Mouse (Mus musculus) CH12.LX (cell line): ENCODE data around the gene Golph3. TPM values are rescaled to one million over a fixed set of nuclear protein-coding genes. Genes with fewer than 3 reads are reported as not detected.
A peak's percentile ranks its signal among the peaks of the same experiment; 100 is the strongest.

ENCODE experiments used
- DNase-seq: peaks from one replicate; pipeline ENCODE4 v3.0.0-alpha.2; 2013; ENCODE audit errors: extremely low read depth
- H3K27ac ChIP-seq: 2 replicates; pipeline ENCODE4 v1.5.1; 2012; ENCODE audit warnings: low read depth, mild to moderate bottlenecking, control low read depth, moderate library complexity; ENCODE audit not compliant: insufficient read depth
- H3K27me3 ChIP-seq: replicated peaks from 2 replicates; pipeline ENCODE3; 2012; ENCODE audit warnings: inconsistent platforms
- H3K36me3 ChIP-seq, 2 experiments: replicated peaks in 1 of 2; 2 replicates each; pipeline versions ENCODE3 to v1.6.1; 2012; ENCODE audit warnings: inconsistent platforms in 1 of 2, low read length in 1 of 2, mild to moderate bottlenecking in 1 of 2, mixed read lengths in 1 of 2, moderate library complexity in 1 of 2; ENCODE audit not compliant: control insufficient read depth in 1 of 2, insufficient read depth in 1 of 2
- H3K4me1 ChIP-seq, 2 experiments: 2 replicates each; pipeline ENCODE4 v1.6.1; 2012; ENCODE audit warnings: inconsistent platforms in 1 of 2, moderate library complexity in 1 of 2; ENCODE audit not compliant: insufficient read depth in 2 of 2, control insufficient read depth in 1 of 2
- H3K4me2 ChIP-seq: 2 replicates; pipeline ENCODE4 v1.6.1; 2012; ENCODE audit warnings: low read depth, mild to moderate bottlenecking, control low read depth; ENCODE audit not compliant: poor library complexity, insufficient read depth, severe bottlenecking
- H3K4me3 ChIP-seq, 3 experiments: fragments of 150-350 bp in 1 of 3; sonication (generic) in 1 of 3; replicated peaks in 1 of 3; 2 replicates each; pipeline versions ENCODE3 to v1.5.1; 2011 to 2012; ENCODE audit warnings: low read depth in 2 of 3, low read length in 2 of 3, mild to moderate bottlenecking in 2 of 3, moderate library complexity in 2 of 3, control low read depth in 1 of 3, improper control_type of control experiment in 1 of 3, inconsistent platforms in 1 of 3, mixed read lengths in 1 of 3; ENCODE audit not compliant: poor library complexity in 1 of 3
- H3K79me2 ChIP-seq: replicated peaks from 2 replicates; pipeline ENCODE4 v1.6.1; 2012; ENCODE audit warnings: mild to moderate bottlenecking, moderate library complexity; ENCODE audit not compliant: control insufficient read depth, poor library complexity, insufficient read depth, severe bottlenecking; ENCODE audit errors: extremely low read depth
- H3K9ac ChIP-seq: 2 replicates; pipeline ENCODE4 v1.6.1; 2012; ENCODE audit warnings: low read depth, mild to moderate bottlenecking, control low read depth, moderate library complexity; ENCODE audit not compliant: insufficient read depth
- H3K9me3 ChIP-seq: replicated peaks from 2 replicates; pipeline ENCODE3; 2012; ENCODE audit warnings: low read length, inconsistent platforms, mixed read lengths
- CTCF ChIP-seq, 2 experiments: IDR thresholded peaks in 1 of 2; conservative IDR thresholded peaks in 1 of 2; 2 replicates each; pipeline ENCODE4 v1.5.1; 2011 to 2012; ENCODE audit warnings: low read depth in 2 of 2, low read length in 2 of 2, improper control_type of control experiment in 1 of 2, inconsistent platforms in 1 of 2, mild to moderate bottlenecking in 1 of 2, moderate library complexity in 1 of 2
- ELF1 ChIP-seq: IDR thresholded peaks from 2 replicates; pipeline ENCODE4 v1.6.1; 2014; ENCODE audit warnings: low read depth, mild to moderate bottlenecking, inconsistent platforms, low read length, improper control_type of control experiment
- EP300 ChIP-seq: IDR thresholded peaks from 2 replicates; pipeline ENCODE4 v1.6.1; 2011; ENCODE audit warnings: low read length, improper control_type of control experiment
- IRF4 ChIP-seq: IDR thresholded peaks from 2 replicates; pipeline ENCODE4 v1.6.1; 2014; ENCODE audit warnings: low read depth, mild to moderate bottlenecking, inconsistent platforms, low read length, improper control_type of control experiment
- JUN ChIP-seq: IDR thresholded peaks from 2 replicates; pipeline ENCODE4 v1.6.1; 2011; ENCODE audit warnings: low read depth, mild to moderate bottlenecking, low read length, improper control_type of control experiment, moderate library complexity; ENCODE audit not compliant: insufficient read depth
- JUND ChIP-seq: conservative IDR thresholded peaks from 2 replicates; pipeline ENCODE4 v1.6.1; 2011; ENCODE audit warnings: low read depth, low read length, improper control_type of control experiment
- MAFK ChIP-seq: IDR thresholded peaks from 2 replicates; pipeline ENCODE4 v1.6.1; 2011; ENCODE audit warnings: low read length, improper control_type of control experiment; ENCODE audit not compliant: insufficient replicate concordance
- RAD21 ChIP-seq: IDR thresholded peaks from 2 replicates; pipeline ENCODE4 v1.6.1; 2011; ENCODE audit warnings: low read depth, mild to moderate bottlenecking, low read length, improper control_type of control experiment, moderate library complexity
- RCOR1 ChIP-seq: conservative IDR thresholded peaks from 2 replicates; pipeline ENCODE4 v1.6.1; 2012; ENCODE audit warnings: low read depth, mild to moderate bottlenecking, inconsistent platforms, low read length, improper control_type of control experiment
- SMC3 ChIP-seq: IDR thresholded peaks from 2 replicates; pipeline ENCODE4 v1.6.1; 2011; ENCODE audit warnings: low read depth, low read length, improper control_type of control experiment
- USF1 ChIP-seq: IDR thresholded peaks from 2 replicates; pipeline ENCODE4 v1.6.1; 2014; ENCODE audit warnings: low read depth, mild to moderate bottlenecking, inconsistent platforms, low read length, improper control_type of control experiment
- USF2 ChIP-seq: conservative IDR thresholded peaks from 2 replicates; pipeline ENCODE4 v1.6.1; 2011; ENCODE audit warnings: low read depth, low read length, improper control_type of control experiment
- ZC3H11A ChIP-seq: IDR thresholded peaks from 2 replicates; pipeline ENCODE4 v1.6.1; 2012; ENCODE audit warnings: low read depth, mild to moderate bottlenecking, inconsistent platforms, low read length, improper control_type of control experiment
- dilution Hi-C: fragments of 300-500 bp; cut with MboI; formaldehyde crosslinking; loops from 2 replicates; pipeline ENCODE4 v1.14.3; 2020; ENCODE audit warnings: low sequenced_read_pairs; ENCODE audit not compliant: extremely low pct_unique_long_range_greater_than_20kb, extremely low pct_ligation_motif_present
- in situ Hi-C: fragments of 300-500 bp; cut with MboI; formaldehyde crosslinking; loops from 3 replicates; pipeline ENCODE4 v1.14.3; 2019; ENCODE audit warnings: low sequenced_read_pairs, low pct_ligation_motif_present, low pct_unique_long_range_greater_than_20kb, mixed read lengths
- polyA plus RNA-seq: library from polyadenylated mRNA; unstranded; fragments of >175 nt; gene quantifications from 2 replicates; pipeline ENCODE4 v1.2.1, GENCODE M21; 2012; ENCODE audit warnings: low read depth; ENCODE audit not compliant: insufficient read length
- total RNA-seq, 2 experiments: library from RNA; depleted of rRNA; stranded (reverse); fragments of 300-350 nt in 1 of 2; fragments of >200 nt in 1 of 2; gene quantifications; 2 replicates each; pipeline ENCODE4 v1.2.3; 2012 to 2014

Gene Golph3
- total and polyA plus RNA-seq, 3 experiments = 67.2 to 208 (median 97.2) TPM

DNA sequence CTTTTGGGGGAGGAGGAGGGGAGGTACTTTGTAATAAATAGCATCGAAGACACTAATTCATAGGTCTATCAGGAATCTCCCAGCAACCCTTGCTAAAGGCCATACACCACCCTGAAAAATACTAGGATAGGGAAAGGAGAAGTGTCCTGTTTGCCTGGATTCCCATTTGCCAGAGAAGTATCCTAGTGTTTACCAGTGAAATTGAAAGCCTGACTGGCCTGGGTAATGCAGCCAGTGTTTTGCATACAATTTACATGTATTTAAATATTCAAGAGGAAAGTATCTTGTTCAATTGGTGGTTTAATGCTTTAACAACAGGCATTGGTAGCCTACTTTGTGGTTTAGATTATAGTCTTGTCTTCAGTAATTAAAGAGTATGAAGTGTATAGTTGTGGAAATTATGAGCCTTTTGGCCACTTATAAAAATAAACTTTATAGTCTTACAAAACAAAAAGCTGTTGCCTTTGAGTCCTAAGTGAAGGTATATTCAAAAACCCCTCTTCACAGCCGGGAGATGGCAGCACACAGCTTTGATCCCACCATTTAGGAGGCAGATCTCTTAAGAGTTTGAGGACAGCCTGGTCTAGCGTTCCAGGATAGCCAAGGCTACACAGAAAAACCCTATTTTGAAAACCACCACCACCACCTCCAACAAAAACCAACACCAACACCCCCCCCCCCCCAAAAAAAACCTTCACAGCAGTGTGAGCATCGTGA, 47.0 kb upstream of the Golph3 start:
- dilution Hi-C loops (no loop called here), in situ Hi-C loops (no loop called here)
- Histone ChIP-seq H3K4me1 (peaks cover 0 to 5% of the 10 kb centered on the region in 2 experiments; a peak in 1 of 4 replicates), H3K27ac (no peak overlapping the region), H3K4me3 (no peak overlapping the region), H3K79me2 (no peaks in the 10 kb centered on the region), H3K4me2 (no peak overlapping the region), H3K36me3 (peaks cover 13 to 25% of the 10 kb centered on the region in 2 experiments), H3K27me3 (no peaks in the 10 kb centered on the region), H3K9ac (no peak overlapping the region), H3K9me3 (no peaks in the 10 kb centered on the region)
- DNase-seq = no peak
- TF ChIP-seq USF1 (no peak), CTCF (conservative IDR thresholded peaks at IDR 0.05 in 1 of 2, IDR thresholded peaks at IDR 0.05 in 1 of 2; ENCODE audit: low read depth in 2 of 2, low read length in 2 of 2) (peak in 1 of 2 experiments; percentile 57; a peak in 2 of 4 replicates), JUND (no peak), RAD21 (peak; percentile 50), SMC3 (peak; percentile 56), USF2 (no peak)

DNA sequence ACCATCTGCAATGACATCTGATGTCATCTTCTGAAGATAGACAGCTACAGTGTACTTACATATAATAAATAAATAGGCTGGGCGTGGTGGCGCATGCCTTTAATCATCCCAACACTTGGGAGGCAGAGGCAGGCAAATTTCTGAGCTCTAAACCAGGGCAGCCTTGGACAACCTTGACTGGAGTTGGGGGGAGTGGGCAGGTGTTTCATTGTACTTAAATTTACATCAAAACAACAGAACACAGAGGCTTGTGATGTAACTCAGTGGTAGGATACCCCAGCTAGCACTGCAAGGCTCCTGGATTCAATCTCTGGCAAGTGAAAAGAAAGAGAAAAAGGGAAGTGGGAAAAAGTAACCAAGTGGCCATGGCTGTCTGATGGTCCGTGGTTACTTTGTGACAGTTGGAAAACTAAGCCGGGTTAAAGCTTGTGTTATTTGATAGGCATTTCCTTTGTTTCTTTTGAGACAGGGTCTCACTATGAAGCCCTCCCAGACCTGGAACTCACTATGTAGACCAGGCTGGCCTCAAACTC, 46.1 kb upstream of the Golph3 start:
- H3K4me3 ChIP-seq = no peak overlapping the region
- H3K9me3 ChIP-seq = no peaks in the 10 kb centered on the region
- no peaks in the 10 kb centered on the region for H3K79me2 ChIP-seq
- DNase-seq = no peak
- H3K27me3 ChIP-seq = no peaks in the 10 kb centered on the region
- no peak overlapping the region for H3K27ac ChIP-seq
- dilution Hi-C loops (loop anchor here (25.0 kb wide), 1 partner anchor 88 kb away; no protein-coding TSS in a partner anchor), in situ Hi-C loops (no loop called here)
- H3K9ac ChIP-seq = no peak overlapping the region
- TF ChIP-seq IRF4 = peak; percentile 61; the same call in 1 of the 2 replicates
- peak; percentile 61 for TF ChIP-seq EP300
- TF ChIP-seq CTCF (conservative IDR thresholded peaks at IDR 0.05 in 1 of 2, IDR thresholded peaks at IDR 0.05 in 1 of 2; ENCODE audit: low read depth in 2 of 2, low read length in 2 of 2) = no peak
- TF ChIP-seq MAFK = no peak
- TF ChIP-seq SMC3 = no peak
- no peak for TF ChIP-seq ZC3H11A
- TF ChIP-seq ELF1 = no peak
- no peak for TF ChIP-seq JUN
- TF ChIP-seq RCOR1 = no peak
- peaks cover 0 to 5% of the 10 kb centered on the region in 2 experiments; a peak in 1 of 4 replicates for H3K4me1 ChIP-seq
- no peak overlapping the region for H3K4me2 ChIP-seq
- H3K36me3 ChIP-seq = peaks cover 6 to 17% of the 10 kb centered on the region in 2 experiments
